Mouse (Mus musculus): ENCODE data around the gene Tgfb1.

- TF ChIP-seq POLR2A (IDR thresholded peaks at IDR 0.05; ENCODE audit: control insufficient read depth, extremely low read depth, insufficient read depth, low read length, poor library complexity) (no peak), CTCF (IDR thresholded peaks at IDR 0.05; ENCODE audit: borderline replicate concordance, control insufficient read depth, extremely low read depth, insufficient read depth, low read length, poor library complexity) (no peak)
These were observed 804 bp upstream of the Tgfb1 start for GRCm38 (mm10) chr7:25685926-25686470.

Data from thymus, adult 2 months (tissue).